Mouse (Mus musculus) cerebellum, adult (tissue): ENCODE measurements at regions not wholly inside any gene's neighbourhood (a gene's known extent, or its start where the extent isn't known, plus 50 kb on each side); places are given as distances from the start of the nearest gene placed in this dataset.
"Not testable (repeated sequence)": the region's sequence is repeated elsewhere in the genome, so short reads cannot be mapped to it uniquely, and the experiment has no call there.

Source experiments
- ATAC-seq: cut with Nextera tagmentation; 2 replicates; pipeline ENCODE4 v1.9.2; 2017; ENCODE audit warnings: mild to moderate bottlenecking, moderate library complexity, mixed read lengths; ENCODE audit not compliant: insufficient number of reproducible peaks, low FRiP score, low TSS enrichment

- 0 out of 2 replicates have a peak, but pooled peaks have one; percentile 36 for ATAC-seq
These were observed 1007.2 kb downstream of the Epha7 start for GRCm38 (mm10) chr4:29820141-29820540.

- not testable (repeated sequence) for ATAC-seq
These were observed 1017.8 kb downstream of the Epha7 start for GRCm38 (mm10) chr4:29830727-29831126.

- ATAC-seq = no peak
These were observed 1019.8 kb downstream of the Epha7 start for GRCm38 (mm10) chr4:29832774-29833173.

- ATAC-seq = no peak
These were observed 1043.7 kb downstream of the Epha7 start for GRCm38 (mm10) chr4:29856616-29857015.
